Mouse (Mus musculus) monocyte, adult 2 months (primary cell): ENCODE measurements at regions not wholly inside any gene's neighbourhood (a gene's known extent, or its start where the extent isn't known, plus 50 kb on each side); places are given as distances from the start of the nearest gene placed in this dataset.

Experiments used
- DNase-seq, 2 experiments: peaks; one replicate each; pipeline ENCODE4 v3.0.0; 2022; ENCODE audit warnings: low spot score in 2 of 2, low read depth in 1 of 2

DNA sequence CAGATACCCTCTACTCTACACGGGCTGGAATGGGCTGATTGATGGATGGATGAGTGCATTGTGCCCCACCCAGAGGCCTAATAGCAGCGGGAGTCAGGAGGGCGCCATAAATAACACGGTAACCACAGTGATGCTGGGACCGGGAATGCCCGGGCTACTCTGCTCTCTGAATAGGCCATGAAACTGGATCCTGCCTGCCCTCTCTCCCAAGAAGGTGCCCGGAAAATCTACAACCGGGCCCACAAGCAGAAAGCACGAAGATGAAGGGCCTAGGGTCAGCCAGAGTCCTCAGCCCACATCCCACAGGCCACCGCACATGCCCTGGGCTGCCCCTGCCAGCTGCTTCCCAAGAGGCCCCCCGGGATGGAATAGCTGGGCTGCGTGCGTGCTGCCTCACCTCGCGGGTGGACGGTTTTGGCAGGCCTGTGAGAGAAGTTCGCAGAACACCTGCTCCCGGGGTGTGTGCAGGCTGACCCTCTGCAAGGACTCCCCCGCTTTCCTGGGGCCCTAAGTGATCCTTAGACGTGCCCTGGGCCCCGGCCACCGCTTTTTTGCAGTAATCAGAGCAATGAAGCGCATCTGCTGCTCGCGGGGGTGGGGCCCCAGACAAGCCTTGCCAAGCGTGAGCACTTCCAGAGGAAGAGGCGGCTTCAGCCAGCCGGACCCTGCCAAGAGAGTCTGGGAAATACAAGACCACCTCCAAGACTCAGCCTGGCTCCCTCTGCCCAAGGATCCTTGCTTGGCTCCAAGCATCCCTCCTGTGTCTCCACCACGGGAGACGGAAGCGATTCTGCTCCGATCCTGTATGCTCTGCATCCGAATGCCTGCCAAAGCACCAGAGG, 106.7 kb upstream of the Tbx3 start:
- no peak for DNase-seq

DNA sequence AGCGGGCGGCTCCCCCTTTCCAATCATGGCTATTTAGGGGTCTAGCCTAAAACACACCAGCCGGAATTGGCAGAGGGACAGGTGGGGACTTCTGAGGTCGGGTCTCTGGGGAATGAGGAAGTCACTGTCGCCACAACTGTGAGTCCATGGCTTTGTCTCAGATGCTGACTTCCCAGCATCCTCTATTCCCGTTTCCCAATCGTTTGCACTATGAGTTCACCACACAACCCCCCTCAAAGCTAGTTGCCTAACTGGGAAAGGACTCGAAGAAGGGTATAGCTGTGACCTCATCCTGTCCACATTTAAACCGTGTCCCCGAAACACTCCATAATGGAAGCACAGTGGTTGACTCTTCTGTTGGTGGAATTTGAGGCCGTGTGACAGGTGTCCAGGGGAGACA, 102.8 kb upstream of the Tbx3 start:
- no peak for DNase-seq

DNA sequence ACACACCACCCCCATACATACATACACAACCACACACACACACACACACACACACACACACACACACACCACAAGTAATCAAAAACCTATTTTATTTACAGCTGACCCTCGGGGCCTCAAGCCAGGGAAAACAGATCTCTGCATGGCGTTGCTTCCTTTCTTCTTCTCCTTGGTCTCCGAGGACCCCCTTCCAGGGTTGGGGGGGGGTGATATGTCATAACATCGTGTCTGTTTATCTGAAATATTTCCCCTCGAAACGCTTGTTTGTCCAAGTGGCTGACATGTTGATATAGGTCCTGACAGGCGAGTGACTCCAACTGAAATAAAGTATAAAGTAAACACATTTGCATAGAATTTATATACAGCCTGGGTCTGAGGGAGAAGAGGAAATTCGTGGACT, 100.4 kb upstream of the Tbx3 start:
- DNase-seq = no peak

DNA sequence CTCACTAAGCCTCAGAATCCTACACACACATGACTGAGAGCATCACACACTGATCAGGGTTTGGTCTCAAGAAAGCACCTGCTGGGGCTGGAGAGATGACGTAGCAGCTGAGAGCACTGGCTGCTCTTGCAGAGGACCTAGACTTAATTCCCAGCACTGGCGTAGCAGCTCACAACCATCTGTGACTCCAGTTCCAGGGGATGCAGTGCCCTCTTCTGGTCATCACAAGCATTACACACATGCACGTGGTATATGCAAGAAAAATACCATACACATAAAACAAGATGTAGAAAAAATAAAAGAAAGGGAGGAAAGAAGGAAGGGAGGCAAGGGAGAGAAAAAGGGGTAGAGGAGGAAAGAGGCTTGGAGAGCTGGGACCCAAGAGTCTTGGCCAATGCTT, 98.8 kb upstream of the Tbx3 start:
- DNase-seq = no peak

DNA sequence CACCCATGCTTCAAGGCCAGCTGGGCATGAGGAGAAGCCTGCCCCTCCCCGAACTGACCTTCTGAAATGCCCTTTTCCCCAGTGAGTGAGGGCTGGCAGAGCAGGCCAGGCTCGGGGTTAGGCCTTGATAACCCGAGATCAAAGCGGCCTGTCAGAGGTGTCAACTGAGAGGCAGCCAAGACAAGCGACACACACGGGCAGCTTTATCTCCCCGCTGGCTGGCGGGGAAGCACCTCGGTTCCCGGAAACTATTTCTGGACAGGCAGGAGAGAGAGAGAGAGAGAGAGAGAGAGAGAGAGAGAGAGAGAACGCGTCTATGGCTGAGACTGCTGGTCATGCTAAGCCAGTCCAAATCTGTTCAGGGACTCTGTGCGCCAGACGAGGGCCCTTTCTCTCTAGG, 95.3 kb upstream of the Tbx3 start:
- no peak for DNase-seq

DNA sequence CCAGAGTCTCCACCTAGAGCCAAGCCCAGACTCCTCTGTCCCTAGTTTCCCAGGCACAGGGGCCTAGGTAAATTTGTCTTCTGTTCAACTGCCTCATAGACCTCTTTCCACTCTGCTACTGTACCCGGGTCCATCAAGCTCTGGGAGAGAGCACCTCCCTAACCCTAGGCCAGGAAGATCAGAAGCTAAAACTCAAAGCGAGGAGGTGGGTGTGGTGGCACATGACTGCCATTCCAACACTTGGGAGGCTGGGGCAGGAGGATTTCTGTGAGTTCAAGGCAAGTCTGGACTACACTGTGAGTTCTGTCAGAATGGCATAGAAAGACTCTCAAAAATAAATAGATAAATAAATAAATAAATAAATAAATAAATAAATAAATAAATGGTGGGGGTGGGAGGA, 91.2 kb upstream of the Tbx3 start:
- no peak for DNase-seq

DNA sequence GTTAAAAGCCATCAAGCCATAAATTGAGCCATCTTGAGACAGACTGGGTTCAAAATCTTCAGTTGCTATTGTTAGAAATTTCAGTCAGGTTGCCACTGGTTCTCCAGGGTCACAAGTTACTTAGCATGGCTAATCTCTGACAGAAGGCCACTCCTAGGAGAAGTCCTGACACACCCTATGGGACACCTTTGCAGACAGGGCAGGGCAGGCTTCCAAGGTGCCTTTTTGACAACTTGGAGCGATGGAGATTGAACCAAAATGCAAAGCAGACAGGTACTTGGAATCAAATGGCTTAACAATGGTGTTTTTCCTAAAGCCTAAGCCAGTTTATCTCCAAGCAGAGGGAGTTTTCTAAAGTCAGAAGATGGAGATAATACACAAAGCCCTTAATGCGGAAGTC, 90.7 kb upstream of the Tbx3 start:
- no peak for DNase-seq

DNA sequence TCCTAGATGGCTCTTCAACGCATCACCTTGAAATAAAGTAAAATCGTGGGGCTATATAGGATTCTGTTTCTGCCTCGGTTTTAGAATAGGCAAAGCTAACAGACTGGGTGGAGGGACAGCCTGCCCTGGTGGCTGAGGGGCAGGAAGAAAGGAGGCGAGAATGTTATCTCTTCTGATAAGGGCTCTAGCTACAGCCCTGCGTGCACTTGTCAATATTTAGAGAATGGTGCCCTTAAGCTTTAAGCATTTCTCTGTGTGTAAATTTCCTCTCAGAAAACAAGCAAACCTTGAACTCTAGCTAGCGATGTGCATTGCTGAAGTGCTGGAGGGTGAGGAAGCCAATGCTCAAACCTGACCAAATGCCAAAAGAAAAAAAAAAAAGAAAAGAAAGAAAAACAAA, 90.1 kb upstream of the Tbx3 start:
- no peak for DNase-seq

DNA sequence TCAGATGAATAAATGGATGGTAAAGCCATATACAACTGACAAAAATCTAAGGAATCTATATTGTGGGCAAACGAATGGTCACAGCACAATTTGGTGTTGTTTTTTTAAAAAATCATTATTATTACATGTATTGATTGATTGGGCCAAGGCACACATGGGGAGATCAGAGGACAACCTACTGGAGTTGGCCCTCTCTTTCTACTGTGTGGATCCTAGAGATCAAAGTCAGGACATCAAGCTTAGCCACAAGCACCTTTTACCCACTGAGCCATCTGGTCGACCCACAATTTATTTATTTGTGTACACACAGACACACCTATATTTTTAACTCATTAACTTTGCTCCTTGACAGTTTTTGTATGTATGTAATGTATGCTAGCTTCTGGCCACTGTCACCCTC, 89.7 kb upstream of the Tbx3 start:
- DNase-seq = no peak

DNA sequence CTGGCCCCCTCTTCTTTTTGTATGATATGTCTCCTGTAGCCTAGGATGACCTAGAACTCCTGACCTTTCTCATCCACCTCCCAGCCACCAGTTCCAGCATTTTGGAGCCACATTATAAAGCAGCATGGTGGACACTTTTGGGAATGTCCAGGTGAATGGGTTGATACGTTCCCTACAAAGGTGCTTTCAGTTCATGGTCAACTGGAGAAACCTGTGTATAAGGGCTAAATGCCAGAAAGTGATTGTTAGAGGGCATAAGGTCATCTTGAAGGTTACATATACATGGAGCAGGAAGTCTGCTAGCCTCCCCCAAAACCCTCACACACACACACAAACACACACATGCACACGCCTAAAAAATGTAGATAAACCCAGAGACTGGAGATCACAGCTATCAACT, 86.1 kb upstream of the Tbx3 start:
- no peak for DNase-seq

DNA sequence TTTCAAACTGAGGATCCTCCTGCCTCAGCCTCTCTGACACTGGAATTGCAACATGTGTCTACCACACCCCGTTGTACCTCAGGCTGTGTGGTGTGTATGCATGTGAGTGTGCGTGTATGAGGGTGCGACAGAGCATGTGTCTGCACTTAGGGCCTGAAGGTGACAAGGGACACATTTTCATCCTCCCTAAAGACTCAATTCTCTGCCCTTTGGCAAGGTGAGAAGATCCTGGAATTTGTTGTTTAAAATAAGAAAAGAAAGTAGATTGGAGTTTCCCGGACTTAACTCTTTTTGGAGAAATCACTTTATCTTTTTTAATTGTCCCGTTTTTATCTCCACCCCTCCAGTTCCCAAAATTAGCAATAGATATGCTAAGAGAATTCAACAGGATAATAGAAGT, 85.6 kb upstream of the Tbx3 start:
- no peak for DNase-seq

DNA sequence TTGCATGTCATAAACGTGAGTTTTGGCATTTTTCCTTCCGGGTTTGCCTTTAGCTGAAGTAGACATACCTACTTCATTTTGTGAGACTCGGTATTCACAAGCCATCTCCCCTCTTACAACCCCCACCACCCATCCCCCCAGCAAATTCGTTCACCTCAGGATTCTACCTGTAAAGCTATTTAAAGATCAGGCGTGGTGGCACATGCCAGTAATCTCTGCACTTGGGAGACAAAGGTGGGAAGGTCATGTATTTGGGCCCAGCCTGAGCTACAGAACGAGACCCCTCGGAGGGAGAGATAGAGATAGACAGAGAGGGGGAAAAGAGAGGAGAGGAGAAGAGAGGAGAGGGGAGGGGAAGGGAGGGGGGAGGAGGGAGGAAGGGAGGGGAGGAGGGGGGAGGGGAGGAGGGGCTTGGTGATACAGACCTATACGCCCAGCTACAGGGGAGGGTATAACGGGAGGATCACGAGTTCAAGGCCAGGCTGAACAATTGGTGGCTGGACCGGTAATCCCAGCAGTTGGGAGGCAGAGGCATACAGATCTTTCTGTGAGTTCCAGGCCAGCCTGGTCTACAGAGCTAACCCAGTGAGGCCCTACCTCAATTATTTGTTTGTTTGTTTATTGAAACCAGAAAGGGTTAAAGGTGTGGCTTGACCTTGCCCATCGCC, 83.9 kb upstream of the Tbx3 start:
- DNase-seq = no peak

DNA sequence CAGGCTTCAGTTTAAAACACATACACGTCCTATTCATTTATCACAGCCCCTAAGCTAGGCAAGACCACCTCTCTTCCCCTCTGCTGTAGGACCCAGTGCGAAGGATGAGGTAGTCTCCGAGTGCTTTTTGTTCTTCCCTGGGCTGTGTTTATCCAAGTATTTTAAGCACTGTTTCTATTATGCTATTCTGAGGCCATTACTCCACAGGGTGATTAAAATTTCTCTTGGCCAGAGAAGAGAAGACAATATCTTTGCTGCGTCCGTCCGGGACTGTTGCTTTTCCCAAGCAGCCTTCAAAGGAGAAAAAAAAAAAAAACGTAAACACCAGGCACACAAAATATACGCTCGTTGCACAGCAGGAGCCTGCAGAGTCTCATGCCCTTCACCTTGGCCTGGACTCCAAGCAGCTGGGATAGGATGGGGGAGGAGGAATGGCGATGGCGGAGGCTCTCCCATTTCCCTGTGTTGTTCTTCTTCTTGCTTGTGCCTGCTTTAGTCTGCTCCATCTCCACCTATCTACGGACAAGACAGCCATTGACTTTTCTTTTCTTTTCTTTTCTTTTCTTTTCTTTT, 83.1 kb upstream of the Tbx3 start:
- no peak for DNase-seq

DNA sequence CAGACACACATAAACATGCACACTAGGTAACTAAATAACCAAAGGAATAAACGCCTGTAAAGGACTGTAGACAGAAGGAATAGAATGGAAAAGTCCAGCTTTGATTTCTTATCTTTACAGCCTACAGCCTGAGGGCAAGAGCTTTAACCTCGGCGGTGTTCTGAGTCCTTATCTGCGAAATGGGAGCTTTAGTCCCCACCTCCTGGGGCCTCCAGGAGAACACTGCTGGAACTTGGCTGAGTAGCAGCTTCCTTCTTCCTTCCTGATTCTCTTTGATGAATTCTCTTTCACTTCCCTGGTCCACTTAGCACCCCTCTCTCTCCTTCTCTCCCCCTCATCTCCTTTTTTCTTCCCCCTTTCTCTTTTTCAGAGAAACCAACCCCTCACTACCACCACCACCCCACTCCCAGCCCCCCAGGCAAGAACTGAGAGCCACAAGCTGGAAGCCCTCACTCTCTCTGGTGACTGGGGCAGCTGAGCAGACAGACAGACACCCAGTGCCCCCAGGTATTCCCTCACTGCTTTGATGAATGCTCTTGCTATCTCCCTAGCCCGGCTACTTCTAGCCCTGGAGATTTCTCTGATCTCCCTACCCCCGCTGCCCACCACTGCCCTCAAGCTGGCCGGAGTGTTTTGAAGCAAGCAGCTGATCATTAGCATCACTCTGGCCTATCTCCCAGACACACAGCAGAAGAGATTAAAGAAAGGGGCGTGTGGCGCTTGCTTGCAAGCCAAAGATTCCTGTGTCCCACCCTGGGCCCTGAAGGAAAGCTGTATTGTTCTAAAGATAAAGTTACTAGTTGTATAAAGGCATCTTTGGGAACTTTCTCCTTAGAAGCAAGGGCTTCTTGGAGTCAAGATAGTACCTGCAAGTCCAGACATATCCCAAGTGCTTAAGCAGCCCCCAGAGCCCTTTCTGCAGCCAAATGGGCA, 81.9 kb upstream of the Tbx3 start:
- no peak for DNase-seq

DNA sequence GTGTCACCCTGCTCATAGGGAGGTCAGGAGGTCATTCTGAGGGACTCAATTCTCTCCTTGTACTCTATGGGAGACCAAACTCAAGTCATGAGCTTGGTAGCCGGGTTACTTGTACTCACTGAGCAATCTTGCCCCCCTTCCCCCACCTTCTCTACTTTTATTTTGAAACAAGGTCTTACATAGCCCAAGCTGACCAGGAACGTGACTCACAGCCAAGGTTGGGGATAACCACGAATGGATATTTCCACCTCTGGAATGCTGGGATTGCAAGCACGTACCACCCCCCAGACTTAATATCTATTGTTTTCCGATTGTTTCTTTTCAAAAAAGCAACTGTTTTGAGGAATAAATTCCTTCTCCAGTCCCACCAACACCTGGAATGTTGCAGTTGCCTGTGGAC, 79.2 kb upstream of the Tbx3 start:
- DNase-seq = no peak

DNA sequence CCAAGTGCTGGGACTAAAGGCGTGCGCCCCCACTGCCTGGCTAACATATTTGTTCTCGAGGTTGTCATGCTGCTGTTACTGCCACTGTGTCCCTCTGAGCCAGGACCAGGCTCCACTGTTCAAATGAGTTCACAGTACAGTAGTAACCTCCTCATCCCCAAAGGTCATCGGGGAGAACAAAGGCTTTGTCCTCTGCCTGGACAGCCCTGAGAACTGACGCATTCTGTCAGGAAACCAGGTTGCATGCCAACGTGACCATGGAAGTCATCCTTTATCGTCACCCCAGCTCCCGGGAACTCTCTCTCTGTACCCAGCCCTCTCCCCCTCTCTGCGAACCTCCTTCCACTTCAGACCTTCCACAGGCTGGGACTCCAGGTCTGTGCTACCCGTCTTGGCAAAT, 77.6 kb upstream of the Tbx3 start:
- DNase-seq = no peak

DNA sequence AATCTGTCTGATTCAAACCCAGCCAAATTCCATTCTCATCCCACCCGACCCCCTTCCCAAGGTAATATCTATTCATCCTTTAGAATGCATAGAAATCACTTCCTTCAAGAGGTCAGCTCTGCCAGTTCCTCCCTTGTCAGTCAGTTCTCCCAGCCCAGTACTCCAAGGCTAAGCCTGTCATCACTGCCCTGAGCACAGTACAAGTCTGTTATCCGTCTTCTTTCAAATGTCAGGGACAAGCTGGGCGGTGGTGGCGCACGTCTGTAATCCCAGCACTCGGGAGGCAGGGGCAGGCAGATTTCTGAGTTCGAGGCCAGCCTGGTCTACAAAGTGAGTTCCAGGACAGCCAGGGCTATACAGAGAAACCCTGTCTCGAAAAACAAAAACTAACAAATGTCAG, 75.9 kb upstream of the Tbx3 start:
- no peak for DNase-seq

DNA sequence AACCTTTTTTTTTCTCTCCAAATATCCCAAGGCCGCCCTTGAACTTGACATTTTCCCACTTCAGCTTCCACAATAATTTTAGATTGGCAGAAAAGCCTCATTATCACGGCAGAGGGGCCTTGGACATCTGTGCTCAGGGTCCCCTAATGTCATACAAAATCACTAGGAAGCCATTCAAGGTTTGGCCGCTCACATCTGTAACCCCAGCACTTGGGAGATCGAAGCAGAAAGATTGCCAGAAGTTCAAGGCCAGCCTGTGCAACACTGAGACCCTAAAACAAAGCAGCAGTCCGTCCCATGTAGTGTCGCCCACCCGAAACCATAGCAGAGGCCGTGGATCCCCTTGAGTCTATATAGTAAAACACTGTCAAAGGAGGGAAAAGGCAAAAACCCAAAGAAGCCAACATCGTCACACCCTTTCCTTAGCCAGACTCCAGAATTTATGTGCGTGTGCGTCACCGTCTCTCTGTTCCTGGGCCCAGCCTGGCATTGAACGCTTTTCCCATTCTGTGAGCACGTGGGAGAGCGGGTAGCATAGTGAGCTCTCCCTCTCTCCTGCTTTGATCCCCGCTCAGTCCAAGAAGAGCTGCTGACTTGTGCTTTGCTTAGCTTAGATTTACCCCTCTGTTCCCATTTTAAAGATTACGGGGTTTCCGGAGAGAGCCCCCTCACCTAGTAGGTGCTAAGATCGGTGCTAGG, 74.0 kb upstream of the Tbx3 start:
- DNase-seq = no peak

DNA sequence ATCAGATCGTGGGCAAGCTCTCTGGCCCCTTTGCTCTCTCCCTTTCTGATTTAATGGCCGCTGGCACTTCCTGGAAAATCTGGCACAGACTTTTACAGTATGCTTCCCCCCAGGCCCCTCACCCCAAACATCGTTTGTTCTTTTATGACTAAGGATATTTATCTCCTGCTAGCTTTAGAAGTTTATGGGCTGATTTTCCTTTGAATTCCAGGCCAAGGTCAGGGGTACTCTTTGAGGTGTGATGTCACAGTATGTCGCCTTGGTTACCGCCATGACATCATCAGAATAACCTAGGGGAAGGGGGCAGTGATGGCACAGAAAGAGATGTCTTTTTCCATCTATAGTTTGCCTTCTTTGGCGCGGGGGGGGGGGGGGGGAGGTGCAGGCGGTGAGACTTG, 73.5 kb upstream of the Tbx3 start:
- no peak for DNase-seq

DNA sequence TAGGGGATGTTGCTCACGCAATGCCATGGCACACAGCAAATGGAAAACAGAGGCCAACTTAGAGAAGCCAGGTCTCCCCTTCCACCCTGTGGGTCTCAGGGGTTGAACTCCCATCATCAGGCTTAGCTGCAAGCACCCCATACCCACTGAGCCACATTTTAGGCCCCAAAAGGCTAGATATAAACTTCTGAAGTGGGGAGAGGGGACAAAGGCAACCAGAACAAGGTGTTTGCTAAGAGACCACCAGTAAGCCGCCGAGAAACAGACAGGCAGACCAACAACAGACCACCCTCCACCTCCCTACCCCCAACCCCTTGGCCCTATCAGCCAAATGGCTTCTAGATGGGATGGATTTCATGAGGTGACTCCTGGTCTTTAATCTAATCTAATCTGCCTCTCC, 72.9 kb upstream of the Tbx3 start:
- no peak for DNase-seq

DNA sequence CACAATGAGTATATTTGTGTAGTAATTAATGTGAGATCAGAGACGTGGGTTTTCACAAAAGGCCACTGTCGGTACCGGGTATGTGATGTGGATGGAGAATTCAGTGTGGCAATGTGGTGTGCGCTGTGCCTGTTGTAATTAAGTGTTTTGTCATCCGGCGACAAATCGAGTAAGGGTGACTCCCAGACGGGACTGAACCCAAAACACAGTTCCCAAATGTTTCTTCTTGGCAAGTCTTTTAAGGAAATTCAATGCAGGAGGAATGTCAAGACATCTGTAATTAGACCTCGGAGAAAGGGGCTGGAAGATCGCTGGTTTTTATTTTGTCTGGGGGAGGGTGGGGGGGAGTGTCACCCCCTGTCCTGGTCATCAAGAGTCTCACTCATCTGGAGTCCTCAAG, 72.3 kb upstream of the Tbx3 start:
- no peak for DNase-seq
